ENCODE assay signal across 11 mouse cellular contexts in the genomic region with DNA sequence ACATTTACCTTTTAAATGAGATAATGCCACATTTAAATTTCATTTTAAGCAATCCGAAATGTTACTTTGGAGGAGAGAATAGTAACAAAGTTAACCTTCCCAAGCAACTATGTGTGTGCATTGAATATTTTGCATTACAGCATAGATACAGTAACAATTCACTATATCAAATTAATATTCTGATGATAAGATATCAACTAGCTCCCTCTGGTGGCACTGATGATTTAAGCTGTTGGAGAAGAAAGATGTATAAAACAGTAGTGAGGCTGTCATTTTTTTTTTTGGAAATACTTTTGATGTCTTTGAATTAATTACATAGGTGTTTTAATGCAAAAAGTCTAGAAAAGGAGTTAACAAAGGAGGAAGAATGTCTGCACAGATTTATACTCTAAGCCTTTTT. TPM values are rescaled to one million over a fixed set of nuclear protein-coding genes. Genes with fewer than 3 reads are reported as not detected.
A peak's percentile ranks its signal among the peaks of the same experiment; 100 is the strongest.
DNase-seq lines count a peak whose midpoint lies in the region; ATAC-seq and TF ChIP-seq lines count a peak whose summit lies in the region.
"Had no signal": no experiment of that assay in that cellular context is flagged by ENCODE, and none has a peak within 500 bp of the region (broad histone marks: within the 10 kb centered on the region; RNA-seq: fewer than 3 reads in every experiment).

No protein-coding gene starts in this region.

- no peaks in the 10 kb centered on the region for H3K4me1 ChIP-seq in kidney, adult 2 months (ENCODE audit: control insufficient read depth, insufficient read depth, low read length)
- no peaks in the 10 kb centered on the region for H3K4me1 ChIP-seq in kidney, embryonic 14.5 days (ENCODE audit: control insufficient read depth, insufficient read depth, low read length)
- H3K4me1 ChIP-seq: forebrain, embryonic 15.5 days; liver, embryonic 15.5 days had no signal

- DNase-seq in adrenal gland, postnatal 14 days, result peak; percentile 32
- DNase-seq in adrenal gland, adult 2 months, result no peak
- DNase-seq in kidney, adult 2 months, result peak; percentile 33
- DNase-seq in right cerebral cortex, postnatal 14 days, result peak; percentile 32
- no peak for DNase-seq in right cerebral cortex, adult 18-20 months
- peak; percentile 19 for DNase-seq in retina, postnatal 7 days (ENCODE audit: low read depth, low spot score)
- DNase-seq: thymus, postnatal 4 days had no signal

- ATAC-seq in kidney, embryonic 14.5 days (ENCODE audit: low FRiP score, low TSS enrichment), result no peak
- no peak for ATAC-seq in erythroblast, adult 5-6 weeks (replicated peaks; ENCODE audit: low FRiP score, poor library complexity, severe bottlenecking)
- ATAC-seq: forebrain, embryonic 15.5 days had no signal

- H3K36me3 ChIP-seq in kidney, adult 2 months (ENCODE audit: control insufficient read depth, insufficient read depth, low read length), result no peaks in the 10 kb centered on the region
- H3K36me3 ChIP-seq in kidney, embryonic 14.5 days (ENCODE audit: control insufficient read depth, insufficient read depth, low read length), result no peaks in the 10 kb centered on the region
- H3K36me3 ChIP-seq: forebrain, embryonic 15.5 days; liver, embryonic 15.5 days had no signal

- no peak overlapping the region for H3K9ac ChIP-seq in kidney, embryonic 14.5 days (ENCODE audit: low read depth, low read length)
- H3K9ac ChIP-seq: forebrain, embryonic 15.5 days; liver, embryonic 15.5 days had no signal

- no peak for TF ChIP-seq POLR2A in kidney, adult 2 months (IDR thresholded peaks at IDR 0.05; ENCODE audit: low read depth, low read length)

- WGBS in kidney, adult 2 months, result 78% methylated on average over 1 of the region's 1 CpGs
- WGBS in kidney, embryonic 14.5 days, result 82% methylated on average over 1 of the region's 1 CpGs

- H3K27ac ChIP-seq in kidney, adult 2 months (ENCODE audit: insufficient read depth, low read depth, low read length), result no peak overlapping the region
- no peak overlapping the region for H3K27ac ChIP-seq in kidney, embryonic 14.5 days (ENCODE audit: low read depth, low read length)
- H3K27ac ChIP-seq: forebrain, embryonic 15.5 days; liver, embryonic 15.5 days had no signal

- no peak overlapping the region for H3K4me3 ChIP-seq in kidney, adult 2 months (ENCODE audit: insufficient read depth, low read depth, low read length)
- H3K4me3 ChIP-seq in kidney, embryonic 14.5 days (ENCODE audit: low read length), result no peak overlapping the region
- H3K4me3 ChIP-seq: forebrain, embryonic 15.5 days; liver, embryonic 15.5 days had no signal

- no peaks in the 10 kb centered on the region for H3K9me3 ChIP-seq in kidney, embryonic 14.5 days (ENCODE audit: control insufficient read depth, low read length)
- H3K9me3 ChIP-seq: forebrain, embryonic 15.5 days; liver, embryonic 15.5 days had no signal

- no peak overlapping the region for H3K4me2 ChIP-seq in kidney, embryonic 14.5 days (replicated peaks; ENCODE audit: low read depth, low read length)
- H3K4me2 ChIP-seq: forebrain, embryonic 15.5 days; liver, embryonic 15.5 days had no signal

- TF ChIP-seq CTCF in kidney, adult 2 months (conservative IDR thresholded peaks at IDR 0.05; ENCODE audit: insufficient read depth, insufficient read length, low read depth, low read length), result no peak

- no peaks in the 10 kb centered on the region for H3K27me3 ChIP-seq in kidney, adult 2 months (replicated peaks; ENCODE audit: control insufficient read depth, insufficient read depth, low read length)
- H3K27me3 ChIP-seq in kidney, embryonic 14.5 days (ENCODE audit: control insufficient read depth, insufficient read depth, low read length), result no peaks in the 10 kb centered on the region
- H3K27me3 ChIP-seq: forebrain, embryonic 15.5 days; liver, embryonic 15.5 days had no signal

RNA-seq across cellular contexts. Expression of a gene that starts 26.5 kb away (rescaled TPM):
- 177 and 191 TPM in 2 replicates for total RNA-seq in adrenal gland, postnatal 14 days (2021)
- 100 to 1,000 TPM; 155 to 161 TPM for total RNA-seq in adrenal gland, adult 2 months (2021)
- 8.0 and 8.9 TPM in 2 replicates for polyA plus RNA-seq in adrenal gland, adult 2 months (2012; rRNA removed)
- polyA plus RNA-seq in kidney, adult 2 months (2012; rRNA removed), result 37.8 and 53.4 TPM in 2 replicates
- 72.7 and 76.7 TPM in 2 replicates for polyA plus RNA-seq in kidney, embryonic 14.5 days (2014; fragmentation: Nextera tagmentation; extraction: Ambion mirVana)
- total RNA-seq in erythroblast, adult 5-6 weeks (2015; ENCODE audit: low replicate concordance), result 6.1 and 22.1 TPM in 2 replicates
- total RNA-seq in erythroblast, adult 5-6 weeks (2017; ENCODE audit: low replicate concordance), result 13.0 and 16.5 TPM in 2 replicates

Comparison
In these comparisons a context has a peak if more than half of its experiments do, and no peak if none do; other contexts are left out.
1. DNase-seq: peak in adrenal gland, postnatal 14 days (single experiment), kidney, adult 2 months (single experiment), right cerebral cortex, postnatal 14 days (single experiment) and retina, postnatal 7 days (single experiment); none in adrenal gland, adult 2 months (single experiment) and right cerebral cortex, adult 18-20 months (single experiment).